Mouse (Mus musculus) CH12.LX (cell line): ENCODE results near the gene Otub2. TPM values are rescaled to one million over a fixed set of nuclear protein-coding genes. Genes with fewer than 3 reads are reported as not detected.
A peak's percentile ranks its signal among the peaks of the same experiment; 100 is the strongest.

ENCODE experiments used
- DNase-seq: peaks from one replicate; pipeline ENCODE4 v3.0.0-alpha.2; 2013; ENCODE audit errors: extremely low read depth
- H3K27ac ChIP-seq: 2 replicates; pipeline ENCODE4 v1.5.1; 2012; ENCODE audit warnings: low read depth, mild to moderate bottlenecking, control low read depth, moderate library complexity; ENCODE audit not compliant: insufficient read depth
- H3K27me3 ChIP-seq: replicated peaks from 2 replicates; pipeline ENCODE3; 2012; ENCODE audit warnings: inconsistent platforms
- H3K36me3 ChIP-seq, 2 experiments: replicated peaks in 1 of 2; 2 replicates each; pipeline versions ENCODE3 to v1.6.1; 2012; ENCODE audit warnings: inconsistent platforms in 1 of 2, low read length in 1 of 2, mild to moderate bottlenecking in 1 of 2, mixed read lengths in 1 of 2, moderate library complexity in 1 of 2; ENCODE audit not compliant: control insufficient read depth in 1 of 2, insufficient read depth in 1 of 2
- H3K4me1 ChIP-seq, 2 experiments: 2 replicates each; pipeline ENCODE4 v1.6.1; 2012; ENCODE audit warnings: inconsistent platforms in 1 of 2, moderate library complexity in 1 of 2; ENCODE audit not compliant: insufficient read depth in 2 of 2, control insufficient read depth in 1 of 2
- H3K4me2 ChIP-seq: 2 replicates; pipeline ENCODE4 v1.6.1; 2012; ENCODE audit warnings: low read depth, mild to moderate bottlenecking, control low read depth; ENCODE audit not compliant: poor library complexity, insufficient read depth, severe bottlenecking
- H3K4me3 ChIP-seq, 3 experiments: fragments of 150-350 bp in 1 of 3; sonication (generic) in 1 of 3; replicated peaks in 1 of 3; 2 replicates each; pipeline versions ENCODE3 to v1.5.1; 2011 to 2012; ENCODE audit warnings: low read depth in 2 of 3, low read length in 2 of 3, mild to moderate bottlenecking in 2 of 3, moderate library complexity in 2 of 3, control low read depth in 1 of 3, improper control_type of control experiment in 1 of 3, inconsistent platforms in 1 of 3, mixed read lengths in 1 of 3; ENCODE audit not compliant: poor library complexity in 1 of 3
- H3K79me2 ChIP-seq: replicated peaks from 2 replicates; pipeline ENCODE4 v1.6.1; 2012; ENCODE audit warnings: mild to moderate bottlenecking, moderate library complexity; ENCODE audit not compliant: control insufficient read depth, poor library complexity, insufficient read depth, severe bottlenecking; ENCODE audit errors: extremely low read depth
- H3K9ac ChIP-seq: 2 replicates; pipeline ENCODE4 v1.6.1; 2012; ENCODE audit warnings: low read depth, mild to moderate bottlenecking, control low read depth, moderate library complexity; ENCODE audit not compliant: insufficient read depth
- H3K9me3 ChIP-seq: replicated peaks from 2 replicates; pipeline ENCODE3; 2012; ENCODE audit warnings: low read length, inconsistent platforms, mixed read lengths
- CHD1 ChIP-seq: IDR thresholded peaks from 2 replicates; pipeline ENCODE4 v1.6.1; 2012; ENCODE audit warnings: low read depth, low read length, improper control_type of control experiment, inconsistent platforms
- CHD2 ChIP-seq: IDR thresholded peaks from 2 replicates; pipeline ENCODE4 v1.6.1; 2011; ENCODE audit warnings: low read length, improper control_type of control experiment
- CTCF ChIP-seq, 2 experiments: IDR thresholded peaks in 1 of 2; conservative IDR thresholded peaks in 1 of 2; 2 replicates each; pipeline ENCODE4 v1.5.1; 2011 to 2012; ENCODE audit warnings: low read depth in 2 of 2, low read length in 2 of 2, improper control_type of control experiment in 1 of 2, inconsistent platforms in 1 of 2, mild to moderate bottlenecking in 1 of 2, moderate library complexity in 1 of 2
- E2F4 ChIP-seq: IDR thresholded peaks from 2 replicates; pipeline ENCODE4 v1.6.1; 2011; ENCODE audit warnings: low read depth, low read length, improper control_type of control experiment; ENCODE audit not compliant: insufficient replicate concordance
- EP300 ChIP-seq: IDR thresholded peaks from 2 replicates; pipeline ENCODE4 v1.6.1; 2011; ENCODE audit warnings: low read length, improper control_type of control experiment
- ETS1 ChIP-seq: conservative IDR thresholded peaks from 2 replicates; pipeline ENCODE4 v1.6.1; 2012; ENCODE audit warnings: low read depth, mild to moderate bottlenecking, inconsistent platforms, low read length, improper control_type of control experiment, moderate library complexity
- HCFC1 ChIP-seq: IDR thresholded peaks from 2 replicates; pipeline ENCODE4 v1.6.1; 2012; ENCODE audit warnings: low read depth, mild to moderate bottlenecking, inconsistent platforms, low read length, improper control_type of control experiment
- IRF4 ChIP-seq: IDR thresholded peaks from 2 replicates; pipeline ENCODE4 v1.6.1; 2014; ENCODE audit warnings: low read depth, mild to moderate bottlenecking, inconsistent platforms, low read length, improper control_type of control experiment
- JUN ChIP-seq: IDR thresholded peaks from 2 replicates; pipeline ENCODE4 v1.6.1; 2011; ENCODE audit warnings: low read depth, mild to moderate bottlenecking, low read length, improper control_type of control experiment, moderate library complexity; ENCODE audit not compliant: insufficient read depth
- JUND ChIP-seq: conservative IDR thresholded peaks from 2 replicates; pipeline ENCODE4 v1.6.1; 2011; ENCODE audit warnings: low read depth, low read length, improper control_type of control experiment
- MAFK ChIP-seq: IDR thresholded peaks from 2 replicates; pipeline ENCODE4 v1.6.1; 2011; ENCODE audit warnings: low read length, improper control_type of control experiment; ENCODE audit not compliant: insufficient replicate concordance
- MEF2A ChIP-seq: IDR thresholded peaks from 2 replicates; pipeline ENCODE4 v1.6.1; 2014; ENCODE audit warnings: low read depth, mild to moderate bottlenecking, inconsistent platforms, low read length, improper control_type of control experiment, borderline replicate concordance
- NELFE ChIP-seq: IDR thresholded peaks from 2 replicates; pipeline ENCODE4 v1.6.1; 2011; ENCODE audit warnings: low read depth, low read length, improper control_type of control experiment
- NRF1 ChIP-seq: IDR thresholded peaks from 2 replicates; pipeline ENCODE4 v1.6.1; 2014; ENCODE audit warnings: low read depth, mild to moderate bottlenecking, inconsistent platforms, low read length, improper control_type of control experiment, moderate library complexity
- PAX5 ChIP-seq: IDR thresholded peaks from 2 replicates; pipeline ENCODE4 v1.6.1; 2012; ENCODE audit warnings: low read length, inconsistent platforms, mixed read lengths
- POLR2AphosphoS2 ChIP-seq: IDR thresholded peaks from 2 replicates; pipeline ENCODE4 v1.6.1; 2011; ENCODE audit warnings: low read depth, low read length, improper control_type of control experiment
- SIN3A ChIP-seq: IDR thresholded peaks from 2 replicates; pipeline ENCODE4 v1.6.1; 2012; ENCODE audit warnings: low read length, improper control_type of control experiment, inconsistent platforms
- SMC3 ChIP-seq: IDR thresholded peaks from 2 replicates; pipeline ENCODE4 v1.6.1; 2011; ENCODE audit warnings: low read depth, low read length, improper control_type of control experiment
- UBTF ChIP-seq: IDR thresholded peaks from 2 replicates; pipeline ENCODE4 v1.6.1; 2012; ENCODE audit warnings: low read depth, mild to moderate bottlenecking, inconsistent platforms, low read length, improper control_type of control experiment, moderate library complexity
- USF1 ChIP-seq: IDR thresholded peaks from 2 replicates; pipeline ENCODE4 v1.6.1; 2014; ENCODE audit warnings: low read depth, mild to moderate bottlenecking, inconsistent platforms, low read length, improper control_type of control experiment
- USF2 ChIP-seq: conservative IDR thresholded peaks from 2 replicates; pipeline ENCODE4 v1.6.1; 2011; ENCODE audit warnings: low read depth, low read length, improper control_type of control experiment
- ZC3H11A ChIP-seq: IDR thresholded peaks from 2 replicates; pipeline ENCODE4 v1.6.1; 2012; ENCODE audit warnings: low read depth, mild to moderate bottlenecking, inconsistent platforms, low read length, improper control_type of control experiment
- ZKSCAN1 ChIP-seq: IDR thresholded peaks from 2 replicates; pipeline ENCODE4 v1.6.1; 2012; ENCODE audit warnings: low read depth, inconsistent platforms, low read length, improper control_type of control experiment, borderline replicate concordance
- ZNF384 ChIP-seq: IDR thresholded peaks from 2 replicates; pipeline ENCODE4 v1.6.1; 2012; ENCODE audit warnings: low read depth, low read length, improper control_type of control experiment, inconsistent platforms
- dilution Hi-C: fragments of 300-500 bp; cut with MboI; formaldehyde crosslinking; loops from 2 replicates; pipeline ENCODE4 v1.14.3; 2020; ENCODE audit warnings: low sequenced_read_pairs; ENCODE audit not compliant: extremely low pct_unique_long_range_greater_than_20kb, extremely low pct_ligation_motif_present
- in situ Hi-C: fragments of 300-500 bp; cut with MboI; formaldehyde crosslinking; loops from 3 replicates; pipeline ENCODE4 v1.14.3; 2019; ENCODE audit warnings: low sequenced_read_pairs, low pct_ligation_motif_present, low pct_unique_long_range_greater_than_20kb, mixed read lengths
- polyA plus RNA-seq: library from polyadenylated mRNA; unstranded; fragments of >175 nt; gene quantifications from 2 replicates; pipeline ENCODE4 v1.2.1, GENCODE M21; 2012; ENCODE audit warnings: low read depth; ENCODE audit not compliant: insufficient read length
- total RNA-seq, 2 experiments: library from RNA; depleted of rRNA; stranded (reverse); fragments of 300-350 nt in 1 of 2; fragments of >200 nt in 1 of 2; gene quantifications; 2 replicates each; pipeline ENCODE4 v1.2.3; 2012 to 2014

Otub2 gene
- total and polyA plus RNA-seq, 3 experiments = 3.0 to 11.5 (median 7.6) TPM

DNA sequence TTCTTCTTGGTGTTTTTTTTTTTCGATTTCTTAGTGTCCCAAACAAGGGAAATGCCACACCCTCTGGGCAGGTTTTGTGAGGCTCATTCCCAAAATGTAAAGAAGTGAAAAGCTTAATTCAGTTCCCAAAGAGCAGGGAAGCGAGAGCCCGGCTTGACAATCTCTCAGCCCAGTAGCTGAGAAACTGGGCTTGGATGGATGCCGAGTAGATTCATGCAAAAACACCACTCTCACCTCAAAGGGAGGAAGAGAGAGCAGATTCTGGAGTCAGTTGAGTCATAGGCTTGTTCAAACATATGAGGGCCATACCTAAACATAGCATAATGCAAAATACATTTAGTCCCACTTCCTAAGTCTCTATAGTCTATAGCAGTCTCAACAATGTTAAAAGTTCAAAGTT is 8.3 kb upstream of the Otub2 start:
- Histone ChIP-seq H3K27me3 (peaks cover 11% of the 10 kb centered on the region), H3K27ac (no peak overlapping the region), H3K36me3 (no peaks in the 10 kb centered on the region), H3K9ac (no peak overlapping the region), H3K79me2 (no peaks in the 10 kb centered on the region), H3K4me1 (peaks cover 9 to 26% of the 10 kb centered on the region in 2 experiments), H3K4me2 (no peak overlapping the region), H3K4me3 (no peak overlapping the region), H3K9me3 (no peaks in the 10 kb centered on the region)
- dilution Hi-C loops (no loop called here), in situ Hi-C loops (no loop called here)
- no peak for TF ChIP-seq PAX5
- TF ChIP-seq ETS1 = no peak
- no peak for TF ChIP-seq CHD2
- peak; percentile 47 for TF ChIP-seq IRF4
- TF ChIP-seq NELFE = no peak
- no peak for TF ChIP-seq USF1
- TF ChIP-seq NRF1 = no peak
- no peak for TF ChIP-seq JUN
- no peak for DNase-seq

DNA sequence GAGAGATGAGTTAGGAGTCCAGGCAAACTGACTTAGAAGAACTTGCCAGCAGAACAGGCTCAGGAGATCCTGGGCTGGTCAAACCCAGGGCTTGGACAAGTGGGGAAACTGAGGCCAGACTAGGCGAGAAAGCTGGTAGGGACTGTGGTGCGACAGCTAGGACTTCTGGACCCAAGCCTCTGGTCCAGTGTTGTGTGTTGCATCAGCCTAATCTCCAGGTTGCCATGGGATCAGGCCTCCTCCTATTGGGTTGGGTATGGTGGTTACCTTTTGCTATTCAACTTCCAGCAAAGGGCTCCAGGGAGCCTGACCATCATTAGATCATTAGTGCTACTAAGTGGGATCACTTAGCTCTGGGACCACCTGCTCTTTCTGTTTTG is 856 bp downstream of the Otub2 start:
- H3K27ac ChIP-seq = no peak overlapping the region
- peaks cover 0 to 19% of the 10 kb centered on the region in 2 experiments for H3K36me3 ChIP-seq
- dilution Hi-C loops = no loop called here
- TF ChIP-seq CTCF (conservative IDR thresholded peaks at IDR 0.05 in 1 of 2, IDR thresholded peaks at IDR 0.05 in 1 of 2; ENCODE audit: low read depth in 2 of 2, low read length in 2 of 2) (no peak), SMC3 (no peak), PAX5 (no peak)
- TF ChIP-seq, all 38 proteins: peak for 0
- Histone ChIP-seq H3K4me2 (peak overlapping the region; percentile 82), H3K9me3 (no peaks in the 10 kb centered on the region), H3K9ac (peak overlapping the region; percentile 71), H3K4me3 (peak overlapping the region; percentile 80 to 92 (median 84)), H3K79me2 (no peaks in the 10 kb centered on the region; the same call in 1 of the 2 replicates), H3K27me3 (no peaks in the 10 kb centered on the region), H3K4me1 (peaks cover 8 to 14% of the 10 kb centered on the region in 2 experiments; a peak in 3 of 4 replicates)
- DNase-seq = no peak
- in situ Hi-C loops = no loop called here

DNA sequence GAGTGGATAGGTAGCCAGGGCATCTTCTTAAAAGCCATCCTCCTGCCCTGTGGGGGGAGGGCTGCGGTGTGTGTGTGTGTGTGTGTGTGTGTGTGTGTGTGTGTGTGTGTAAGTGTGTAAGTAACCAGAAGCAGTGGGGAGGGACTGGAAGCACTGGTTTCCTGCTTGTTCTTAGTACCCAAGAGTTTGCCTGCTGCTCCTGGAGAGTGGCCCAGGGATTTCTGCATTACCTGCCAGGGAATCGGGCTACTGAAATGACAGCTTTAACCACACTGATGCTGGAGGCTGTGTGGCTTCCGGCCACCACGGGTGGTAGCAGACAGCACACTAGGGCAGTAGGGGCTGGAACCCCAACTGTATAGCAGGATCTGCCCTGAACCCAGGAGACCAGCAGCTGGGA is 1.5 kb downstream of the Otub2 start:
- no peak overlapping the region for H3K9ac ChIP-seq
- H3K79me2 ChIP-seq = no peaks in the 10 kb centered on the region; the same call in 1 of the 2 replicates
- DNase-seq = no peak
- dilution Hi-C loops = no loop called here
- H3K4me3 ChIP-seq = peak overlapping the region in 1 of 3 experiments; percentile 84
- no peaks in the 10 kb centered on the region for H3K9me3 ChIP-seq
- H3K27ac ChIP-seq = no peak overlapping the region
- TF ChIP-seq UBTF = no peak
- TF ChIP-seq HCFC1 = no peak
- no peak for TF ChIP-seq USF2
- TF ChIP-seq MAFK = no peak
- TF ChIP-seq E2F4 = no peak
- TF ChIP-seq EP300 = no peak
- no peak for TF ChIP-seq JUND
- no peak for TF ChIP-seq JUN
- no peak for TF ChIP-seq MEF2A
- no peak for TF ChIP-seq SIN3A
- no peak for TF ChIP-seq USF1
- no peak for TF ChIP-seq ZC3H11A
- no peak for TF ChIP-seq ZNF384
- no peak for TF ChIP-seq NELFE
- TF ChIP-seq CHD1 = no peak
- TF ChIP-seq IRF4 = no peak
- no peak for TF ChIP-seq ZKSCAN1
- TF ChIP-seq POLR2AphosphoS2 = no peak
- TF ChIP-seq PAX5 = no peak
- no peak for TF ChIP-seq CTCF (conservative IDR thresholded peaks at IDR 0.05 in 1 of 2, IDR thresholded peaks at IDR 0.05 in 1 of 2; ENCODE audit: low read depth in 2 of 2, low read length in 2 of 2)
- in situ Hi-C loops = no loop called here
- peaks cover 0 to 21% of the 10 kb centered on the region in 2 experiments for H3K36me3 ChIP-seq
- H3K27me3 ChIP-seq = no peaks in the 10 kb centered on the region
- peak overlapping the region; percentile 10 for H3K4me2 ChIP-seq
- peaks cover 8 to 14% of the 10 kb centered on the region in 2 experiments; a peak in 3 of 4 replicates for H3K4me1 ChIP-seq
